Mouse (Mus musculus) kidney, postnatal 0 days (tissue): ENCODE data around the gene Cavin3. TPM values are rescaled to one million over a fixed set of nuclear protein-coding genes. Genes with fewer than 3 reads are reported as not detected.
A peak's percentile ranks its signal among the peaks of the same experiment; 100 is the strongest.

Experiments
- ATAC-seq: fragments of 200-750 bp; cut with Nextera tagmentation; replicated peaks from 2 replicates; pipeline ENCODE4 v1.8.0; 2017; ENCODE audit warnings: low read depth, moderate number of reproducible peaks, moderate TSS enrichment, moderate library complexity; ENCODE audit not compliant: low FRiP score
- DNase-seq: peaks from one replicate; pipeline ENCODE4 v3.0.0-alpha.2; 2016; ENCODE audit warnings: low spot score
- H3K27ac ChIP-seq: fragments of 300-500 bp; sonication (generic); 2 replicates; pipeline ENCODE4 v1.5.1; 2014; ENCODE audit warnings: mild to moderate bottlenecking
- H3K27me3 ChIP-seq: fragments of 300-500 bp; sonication (generic); 2 replicates; pipeline ENCODE4 v1.6.1; 2014; ENCODE audit warnings: low read length, mixed read lengths; ENCODE audit not compliant: insufficient read depth
- H3K36me3 ChIP-seq: fragments of 300-500 bp; sonication (generic); 2 replicates; pipeline ENCODE4 v1.6.1; 2014; ENCODE audit warnings: low read length, mixed read lengths; ENCODE audit not compliant: insufficient read depth
- H3K4me1 ChIP-seq: fragments of 300-500 bp; sonication (generic); replicated peaks from 2 replicates; pipeline ENCODE4 v1.6.1; 2014; ENCODE audit warnings: antibody characterized with exemption, low read length, mixed read lengths; ENCODE audit not compliant: insufficient read depth
- H3K4me2 ChIP-seq: fragments of 300-500 bp; sonication (generic); 2 replicates; pipeline ENCODE4 v1.6.1; 2014; ENCODE audit warnings: mild to moderate bottlenecking, low read length, moderate library complexity, mixed read lengths
- H3K4me3 ChIP-seq: fragments of 300-500 bp; sonication (generic); replicated peaks from 2 replicates; pipeline ENCODE4 v1.5.1; 2014; ENCODE audit warnings: low read depth, low read length
- H3K9ac ChIP-seq: fragments of 300-500 bp; sonication (generic); 2 replicates; pipeline ENCODE4 v1.6.1; 2014; ENCODE audit warnings: low read depth, low read length
- H3K9me3 ChIP-seq: fragments of 300-500 bp; sonication (generic); replicated peaks from 2 replicates; pipeline ENCODE4 v1.6.1; 2016; ENCODE audit warnings: low read length, inconsistent platforms, mixed read lengths
- CTCF ChIP-seq: IDR thresholded peaks from 2 replicates; pipeline ENCODE4 v1.5.1; 2016; ENCODE audit warnings: antibody characterized with exemption, low read depth, mild to moderate bottlenecking, moderate library complexity
- WGBS: fragments of 180-500 bp; shearing (Covaris S2); extraction: QIAGEN DNeasy Blood & Tissue Kit; methylation state at CpG from one replicate; pipeline ENCODE4 v1.1.7; 2014; 5-methylcytosine and 5-hydroxymethylcytosine counted together
- polyA plus RNA-seq: library from polyadenylated mRNA; unstranded; fragments of >200 nt; fragmentation: Nextera tagmentation; extraction: Ambion mirVana; gene quantifications from 2 replicates; pipeline ENCODE4 v1.2.1, GENCODE M21; 2015

Cavin3 gene
- polyA plus RNA-seq, 1 experiment from 2014 or later: 75.8 TPM

DNA sequence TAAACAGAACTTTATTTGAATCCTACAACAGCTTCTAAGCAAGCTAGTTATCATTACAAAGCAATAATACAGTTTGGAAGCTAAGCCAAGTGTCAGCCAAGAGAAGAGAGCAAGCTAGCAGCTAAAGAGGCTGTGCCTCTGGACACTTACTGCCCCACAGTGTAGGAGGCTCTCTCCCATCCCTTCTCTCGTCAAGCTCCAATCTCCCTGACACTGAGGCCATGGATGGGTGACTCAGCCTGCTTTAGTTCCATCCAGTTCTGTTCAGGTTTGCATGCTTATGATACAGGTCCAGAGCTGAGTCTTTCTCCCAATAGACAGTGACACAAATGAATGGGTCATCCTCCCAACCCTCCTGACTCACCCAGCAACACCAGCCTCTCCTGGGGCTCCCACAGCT lies 50.0 kb downstream of the Cavin3 start:
- peak; percentile 51 for DNase-seq
- TF ChIP-seq CTCF: no peak
- H3K4me2 ChIP-seq: no peak overlapping the region
- no peak overlapping the region for H3K4me3 ChIP-seq
- no peaks in the 10 kb centered on the region for H3K36me3 ChIP-seq
- H3K27me3 ChIP-seq: no peaks in the 10 kb centered on the region
- H3K9ac ChIP-seq: no peak overlapping the region
- no peak for ATAC-seq
- H3K4me1 ChIP-seq: no peaks in the 10 kb centered on the region
- H3K27ac ChIP-seq: no peak overlapping the region
- WGBS: 32% methylated on average over 1 of the region's 1 CpGs
- no peaks in the 10 kb centered on the region for H3K9me3 ChIP-seq

Other genes starting within 250 kb of the Cavin3 start
- not detected in 2 replicates for gene Olfr688, start 194.2 kb downstream of the Cavin3 start, polyA plus RNA-seq
- gene Olfr689, start 171.1 kb downstream of the Cavin3 start, polyA plus RNA-seq: not detected in 2 replicates
- not detected in 2 replicates for gene Olfr690, start 148.2 kb downstream of the Cavin3 start, polyA plus RNA-seq
- not detected in 2 replicates for gene Olfr691, start 140.0 kb downstream of the Cavin3 start, polyA plus RNA-seq
- gene Olfr692, start 114.1 kb downstream of the Cavin3 start, polyA plus RNA-seq: not detected in 2 replicates
- gene Gm5901, start 107.3 kb downstream of the Cavin3 start, polyA plus RNA-seq: not detected in 2 replicates
- gene Fam160a2, start 82.2 kb downstream of the Cavin3 start, polyA plus RNA-seq: 28.0 and 33.2 TPM in 2 replicates
- gene Cnga4, start 77.7 kb downstream of the Cavin3 start, polyA plus RNA-seq: 0.05 TPM in 1 of 2 replicates, not detected in the other
- 0.59 and 0.62 TPM in 2 replicates for gene Cckbr, start 56.6 kb downstream of the Cavin3 start, polyA plus RNA-seq
- gene Smpd1, start 72.1 kb upstream of the Cavin3 start, polyA plus RNA-seq: 60.5 and 60.7 TPM in 2 replicates
- 31.4 and 34.1 TPM in 2 replicates for gene Apbb1, start 99.4 kb upstream of the Cavin3 start, polyA plus RNA-seq
- gene Hpx, start 117.8 kb upstream of the Cavin3 start, polyA plus RNA-seq: 0.47 and 0.64 TPM in 2 replicates
- gene Trim3, start 151.3 kb upstream of the Cavin3 start, polyA plus RNA-seq: 24.8 and 26.7 TPM in 2 replicates
- gene Timm10b, start 157.8 kb upstream of the Cavin3 start, polyA plus RNA-seq: 219 and 230 TPM in 2 replicates
- 72.0 and 76.6 TPM in 2 replicates for gene Arfip2, start 158.1 kb upstream of the Cavin3 start, polyA plus RNA-seq
- 33.7 and 35.8 TPM in 2 replicates for gene Gm45799, start 158.3 kb upstream of the Cavin3 start, polyA plus RNA-seq
- 0.09 and 0.91 TPM in 2 replicates for gene Dnhd1, start 168.5 kb upstream of the Cavin3 start, polyA plus RNA-seq